Mouse (Mus musculus): ENCODE measurements around the gene Lsamp. TPM values are rescaled to one million over a fixed set of nuclear protein-coding genes. Genes with fewer than 3 reads are reported as not detected.

Lsamp gene
- polyA plus RNA-seq, 1 experiment = 0.31 TPM

DNA sequence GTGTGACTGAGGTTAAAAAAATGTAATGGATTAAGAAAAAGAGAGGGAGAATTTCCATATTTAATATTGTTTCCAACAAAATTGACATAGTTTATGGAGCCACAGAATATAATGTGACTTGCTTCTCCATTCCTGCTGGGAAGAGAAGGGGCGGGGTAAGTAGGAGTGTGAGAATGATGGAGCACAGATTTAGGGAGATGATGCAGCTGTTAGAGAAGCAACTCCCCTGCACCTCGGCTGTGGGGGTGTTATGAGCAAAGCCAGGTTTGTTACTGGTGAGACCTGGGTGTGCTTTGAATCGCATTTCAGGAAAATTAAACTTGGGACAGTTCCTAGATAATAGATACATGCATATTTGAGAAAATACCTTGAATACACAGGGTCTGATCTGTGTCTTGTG is 987.2 kb downstream of the Lsamp start:
- H3K27ac ChIP-seq (ENCODE audit: control insufficient read depth, insufficient read depth, low read depth, low read length) = no peak overlapping the region
- TF ChIP-seq POLR2A (IDR thresholded peaks at IDR 0.05; ENCODE audit: control insufficient read depth, low read depth, low read length) = no peak
- TF ChIP-seq CTCF (IDR thresholded peaks at IDR 0.05; ENCODE audit: control insufficient read depth, insufficient read depth, insufficient replicate concordance, low read depth, low read length) = no peak
- no peaks in the 10 kb centered on the region for H3K27me3 ChIP-seq (ENCODE audit: control insufficient read depth, insufficient read depth, low read length)
- H3K36me3 ChIP-seq (ENCODE audit: control insufficient read depth, insufficient read depth, low read length) = no peaks in the 10 kb centered on the region
- no peak overlapping the region for H3K4me3 ChIP-seq (ENCODE audit: control insufficient read depth, low read depth, low read length)
- H3K4me1 ChIP-seq (ENCODE audit: control insufficient read depth, insufficient read depth, low read length) = peaks cover 4% of the 10 kb centered on the region

DNA sequence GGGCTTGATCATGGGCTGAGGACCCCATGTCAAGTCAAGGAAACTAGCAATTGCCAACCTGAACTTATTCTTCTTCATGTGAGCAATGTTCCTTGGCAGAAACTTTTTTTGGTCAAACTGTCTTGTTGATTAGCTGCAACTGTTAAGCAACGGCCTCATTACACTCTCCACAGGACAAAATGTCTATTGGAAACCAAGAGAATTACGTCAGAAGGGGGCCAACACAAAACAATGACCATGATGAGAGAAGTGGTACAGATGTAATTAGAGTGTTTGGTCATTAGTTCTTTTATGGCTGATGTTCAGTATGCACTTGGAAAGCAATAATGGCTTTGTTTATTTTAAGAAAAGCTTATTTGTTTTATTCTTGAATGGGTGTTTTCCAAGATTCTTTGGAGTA is 989.9 kb downstream of the Lsamp start:
- Histone ChIP-seq H3K4me1 (ENCODE audit: control insufficient read depth, insufficient read depth, low read length) (no peaks in the 10 kb centered on the region), H3K36me3 (ENCODE audit: control insufficient read depth, insufficient read depth, low read length) (no peaks in the 10 kb centered on the region), H3K27me3 (ENCODE audit: control insufficient read depth, insufficient read depth, low read length) (no peaks in the 10 kb centered on the region), H3K4me3 (ENCODE audit: control insufficient read depth, low read depth, low read length) (no peak overlapping the region), H3K27ac (ENCODE audit: control insufficient read depth, insufficient read depth, low read depth, low read length) (no peak overlapping the region)
- TF ChIP-seq CTCF (IDR thresholded peaks at IDR 0.05; ENCODE audit: control insufficient read depth, insufficient read depth, insufficient replicate concordance, low read depth, low read length) (no peak), POLR2A (IDR thresholded peaks at IDR 0.05; ENCODE audit: control insufficient read depth, low read depth, low read length) (no peak)

DNA sequence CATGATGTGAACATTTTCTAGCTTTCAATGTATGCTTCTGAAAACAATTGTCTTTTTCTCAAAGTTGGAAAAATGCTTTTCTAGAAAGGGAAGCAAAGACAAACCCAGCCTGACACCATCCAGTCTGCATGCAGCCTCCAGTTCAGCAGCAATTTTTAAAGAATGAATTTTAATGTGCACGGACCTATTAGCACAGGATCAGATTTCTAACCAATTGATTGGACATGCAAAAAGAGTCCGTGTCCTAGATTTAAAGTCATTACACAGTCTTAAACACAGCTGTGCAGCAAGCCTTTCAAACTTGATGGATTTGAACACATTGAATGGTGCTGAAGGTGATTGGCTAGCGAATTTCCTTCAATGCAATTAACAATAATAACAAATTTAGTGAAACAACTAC is 998.9 kb downstream of the Lsamp start:
- Histone ChIP-seq H3K4me1 (ENCODE audit: control insufficient read depth, insufficient read depth, low read length) (no peaks in the 10 kb centered on the region), H3K36me3 (ENCODE audit: control insufficient read depth, insufficient read depth, low read length) (no peaks in the 10 kb centered on the region), H3K27me3 (ENCODE audit: control insufficient read depth, insufficient read depth, low read length) (no peaks in the 10 kb centered on the region), H3K27ac (ENCODE audit: control insufficient read depth, insufficient read depth, low read depth, low read length) (no peak overlapping the region), H3K4me3 (ENCODE audit: control insufficient read depth, low read depth, low read length) (no peak overlapping the region)
- TF ChIP-seq CTCF (IDR thresholded peaks at IDR 0.05; ENCODE audit: control insufficient read depth, insufficient read depth, insufficient replicate concordance, low read depth, low read length) (no peak), POLR2A (IDR thresholded peaks at IDR 0.05; ENCODE audit: control insufficient read depth, low read depth, low read length) (no peak)

DNA sequence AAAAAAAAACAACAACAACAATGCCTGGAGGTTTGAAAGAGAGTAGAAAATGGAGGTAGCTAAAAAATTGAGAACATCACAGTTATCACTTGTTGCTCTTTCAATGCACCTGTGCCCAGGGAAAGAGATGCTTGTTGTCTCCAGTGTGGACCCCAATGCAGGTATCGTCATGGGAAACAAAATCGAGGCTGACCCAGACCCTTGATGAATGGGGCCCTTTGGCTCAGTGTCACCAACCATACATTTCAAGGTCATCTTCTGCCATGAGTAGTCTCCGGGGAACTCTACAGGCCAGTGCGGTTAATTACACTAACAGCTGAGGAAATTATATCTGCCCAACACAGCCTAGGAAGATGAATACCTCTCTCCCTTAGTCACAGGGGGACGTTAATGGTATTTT is 1023.4 kb downstream of the Lsamp start:
- Histone ChIP-seq H3K4me1 (ENCODE audit: control insufficient read depth, insufficient read depth, low read length) (no peaks in the 10 kb centered on the region), H3K27ac (ENCODE audit: control insufficient read depth, insufficient read depth, low read depth, low read length) (no peak overlapping the region), H3K36me3 (ENCODE audit: control insufficient read depth, insufficient read depth, low read length) (no peaks in the 10 kb centered on the region), H3K4me3 (ENCODE audit: control insufficient read depth, low read depth, low read length) (no peak overlapping the region), H3K27me3 (ENCODE audit: control insufficient read depth, insufficient read depth, low read length) (no peaks in the 10 kb centered on the region)
- no peak for TF ChIP-seq POLR2A (IDR thresholded peaks at IDR 0.05; ENCODE audit: control insufficient read depth, low read depth, low read length)
- no peak for TF ChIP-seq CTCF (IDR thresholded peaks at IDR 0.05; ENCODE audit: control insufficient read depth, insufficient read depth, insufficient replicate concordance, low read depth, low read length)

DNA sequence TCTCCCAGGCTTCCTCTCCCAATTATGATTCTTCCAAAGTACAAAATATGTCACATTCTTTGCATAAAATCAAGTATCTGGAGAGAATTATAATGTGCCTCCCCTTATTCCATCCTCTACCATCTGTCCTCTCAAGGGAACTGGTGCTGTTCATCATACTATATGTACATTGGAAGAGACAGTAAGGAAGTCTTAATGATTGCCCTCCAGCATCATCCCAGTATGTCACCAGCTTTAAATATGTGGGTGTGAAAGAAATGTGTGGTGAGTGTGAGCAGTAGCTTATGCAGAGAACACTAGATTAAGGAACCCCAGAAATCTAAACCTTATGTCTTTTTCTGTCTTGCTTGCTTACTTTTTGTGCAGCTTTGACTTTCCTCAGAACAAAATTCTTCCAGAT is 1050.6 kb downstream of the Lsamp start:
- Histone ChIP-seq H3K4me1 (ENCODE audit: control insufficient read depth, insufficient read depth, low read length) (no peaks in the 10 kb centered on the region), H3K4me3 (ENCODE audit: control insufficient read depth, low read depth, low read length) (no peak overlapping the region), H3K36me3 (ENCODE audit: control insufficient read depth, insufficient read depth, low read length) (no peaks in the 10 kb centered on the region), H3K27ac (ENCODE audit: control insufficient read depth, insufficient read depth, low read depth, low read length) (no peak overlapping the region), H3K27me3 (ENCODE audit: control insufficient read depth, insufficient read depth, low read length) (no peaks in the 10 kb centered on the region)
- TF ChIP-seq CTCF (IDR thresholded peaks at IDR 0.05; ENCODE audit: control insufficient read depth, insufficient read depth, insufficient replicate concordance, low read depth, low read length) (no peak), POLR2A (IDR thresholded peaks at IDR 0.05; ENCODE audit: control insufficient read depth, low read depth, low read length) (no peak)

DNA sequence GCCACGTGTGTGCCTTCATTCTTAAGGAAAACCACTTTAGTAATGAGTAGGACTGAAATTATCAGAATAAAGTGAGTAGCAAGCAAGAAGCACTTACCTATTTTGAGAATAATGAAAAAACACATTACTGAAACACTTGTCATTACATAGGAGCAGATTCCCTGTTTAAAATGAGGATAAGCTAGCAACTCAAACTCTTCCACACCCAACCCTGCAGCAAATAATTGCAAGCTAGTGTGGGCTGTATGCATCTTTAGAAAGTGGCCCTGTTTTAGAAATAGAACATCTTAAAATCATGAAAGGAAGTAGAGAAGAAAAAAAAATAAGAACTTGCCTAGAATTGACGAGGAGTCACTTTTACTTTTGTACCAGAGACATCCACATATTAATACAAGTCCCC is 1057.5 kb downstream of the Lsamp start:
- TF ChIP-seq POLR2A (IDR thresholded peaks at IDR 0.05; ENCODE audit: control insufficient read depth, low read depth, low read length) = no peak
- TF ChIP-seq CTCF (IDR thresholded peaks at IDR 0.05; ENCODE audit: control insufficient read depth, insufficient read depth, insufficient replicate concordance, low read depth, low read length) = no peak
- Histone ChIP-seq H3K27me3 (ENCODE audit: control insufficient read depth, insufficient read depth, low read length) (no peaks in the 10 kb centered on the region), H3K36me3 (ENCODE audit: control insufficient read depth, insufficient read depth, low read length) (no peaks in the 10 kb centered on the region), H3K27ac (ENCODE audit: control insufficient read depth, insufficient read depth, low read depth, low read length) (no peak overlapping the region), H3K4me1 (ENCODE audit: control insufficient read depth, insufficient read depth, low read length) (no peaks in the 10 kb centered on the region), H3K4me3 (ENCODE audit: control insufficient read depth, low read depth, low read length) (no peak overlapping the region)

DNA sequence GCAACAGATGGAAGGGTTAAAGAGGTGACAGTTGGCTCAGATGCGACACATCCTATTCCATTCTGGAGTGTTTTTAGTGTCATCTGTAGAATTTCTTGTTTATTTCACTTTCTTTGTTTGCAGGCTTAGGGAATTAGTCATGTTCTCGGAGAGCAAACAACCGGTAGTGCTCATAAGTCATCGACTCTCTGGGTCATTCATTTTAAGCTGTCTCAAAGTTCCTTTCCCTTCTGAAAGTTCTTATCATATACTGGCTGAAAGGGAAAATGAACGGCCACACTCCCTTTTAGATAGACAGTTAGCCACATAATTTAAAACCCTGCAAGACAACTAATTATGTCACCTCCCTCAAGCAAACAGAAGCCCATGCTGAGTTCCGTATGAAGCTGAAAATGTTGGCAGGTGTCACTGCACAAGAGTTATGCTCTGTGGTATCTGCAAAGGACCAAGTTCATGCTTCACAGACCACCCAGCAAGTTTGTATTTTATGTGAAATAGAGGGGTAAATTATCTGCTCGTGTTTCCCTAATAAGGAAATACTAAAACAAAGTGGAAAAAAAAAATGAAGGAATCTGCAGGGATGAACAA is 1079.2 kb downstream of the Lsamp start:
- Histone ChIP-seq H3K4me3 (ENCODE audit: control insufficient read depth, low read depth, low read length) (no peak overlapping the region), H3K27me3 (ENCODE audit: control insufficient read depth, insufficient read depth, low read length) (no peaks in the 10 kb centered on the region), H3K4me1 (ENCODE audit: control insufficient read depth, insufficient read depth, low read length) (no peaks in the 10 kb centered on the region), H3K27ac (ENCODE audit: control insufficient read depth, insufficient read depth, low read depth, low read length) (no peak overlapping the region), H3K36me3 (ENCODE audit: control insufficient read depth, insufficient read depth, low read length) (no peaks in the 10 kb centered on the region)
- TF ChIP-seq POLR2A (IDR thresholded peaks at IDR 0.05; ENCODE audit: control insufficient read depth, low read depth, low read length) (no peak), CTCF (IDR thresholded peaks at IDR 0.05; ENCODE audit: control insufficient read depth, insufficient read depth, insufficient replicate concordance, low read depth, low read length) (no peak)

DNA sequence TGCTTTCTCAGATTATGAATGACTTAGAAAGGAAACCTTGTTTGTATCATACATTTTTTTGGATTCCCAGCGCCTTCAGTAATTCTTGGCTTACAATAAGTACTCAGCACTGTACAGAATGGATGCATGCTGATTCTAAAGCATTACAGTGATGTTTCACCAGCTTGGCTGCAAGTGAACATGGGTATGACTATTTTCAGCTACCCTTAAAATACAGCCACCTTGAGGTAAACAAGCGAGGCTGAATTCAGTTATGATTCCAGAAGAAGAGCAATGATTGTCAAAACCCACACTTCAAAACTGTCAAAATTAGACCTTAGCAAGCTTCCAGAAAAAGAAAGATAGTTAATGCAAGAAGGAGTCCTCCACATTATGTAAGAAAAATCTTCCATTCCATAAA is 1089.3 kb downstream of the Lsamp start:
- Histone ChIP-seq H3K27ac (ENCODE audit: control insufficient read depth, insufficient read depth, low read depth, low read length) (no peak overlapping the region), H3K4me1 (ENCODE audit: control insufficient read depth, insufficient read depth, low read length) (no peaks in the 10 kb centered on the region), H3K36me3 (ENCODE audit: control insufficient read depth, insufficient read depth, low read length) (no peaks in the 10 kb centered on the region), H3K4me3 (ENCODE audit: control insufficient read depth, low read depth, low read length) (no peak overlapping the region), H3K27me3 (ENCODE audit: control insufficient read depth, insufficient read depth, low read length) (no peaks in the 10 kb centered on the region)
- TF ChIP-seq CTCF (IDR thresholded peaks at IDR 0.05; ENCODE audit: control insufficient read depth, insufficient read depth, insufficient replicate concordance, low read depth, low read length) (no peak), POLR2A (IDR thresholded peaks at IDR 0.05; ENCODE audit: control insufficient read depth, low read depth, low read length) (no peak)
